Mouse (Mus musculus): Measurements from ENCODE around the gene Nosip. TPM values are rescaled to one million over a fixed set of nuclear protein-coding genes. Genes with fewer than 3 reads are reported as not detected.
"Not testable (repeated sequence)": the region's sequence is repeated elsewhere in the genome, so short reads cannot be mapped to it uniquely, and the experiment has no call there.

The Nosip gene
- polyA plus RNA-seq (2016; fragmentation: Nextera tagmentation; extraction: Ambion mirVana): 56.5 and 63.0 TPM in 2 replicates

DNA sequence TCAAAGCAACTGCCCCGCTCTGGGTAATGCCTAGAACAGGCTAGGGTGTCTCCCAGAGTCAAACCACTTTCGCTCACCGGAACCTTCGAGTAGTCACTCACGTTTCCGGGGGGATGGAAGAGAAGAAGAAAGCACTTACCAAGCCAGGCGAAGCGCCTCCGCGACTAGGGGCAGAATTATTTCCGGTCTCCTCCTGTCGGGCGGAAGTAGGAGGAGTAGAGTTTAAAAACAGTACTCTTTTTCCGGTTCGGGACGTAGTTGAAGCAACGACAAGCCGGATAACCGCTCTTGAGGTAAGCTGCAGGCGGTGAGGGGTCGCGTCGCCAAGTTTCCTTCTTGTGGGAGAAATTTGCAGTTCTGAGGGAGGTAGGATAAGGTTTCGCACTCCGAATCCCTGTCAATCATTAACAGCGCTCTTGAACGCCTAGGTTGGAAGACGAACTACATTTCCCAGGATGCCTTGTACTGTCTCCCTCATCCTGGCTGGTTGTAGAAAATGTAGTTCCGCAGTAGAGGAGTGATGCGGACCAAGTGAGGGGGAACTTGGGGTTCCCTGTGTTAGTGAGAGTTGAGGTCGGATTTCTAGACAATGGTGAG lies at the start of gene Nosip, which contains the start of gene Prrg2:
Nosip (plus strand) TSS at position 191 of the 597 bp plus-strand sequence.
Prrg2 (minus strand) TSS at position 439 of the 597 bp plus-strand sequence.
- Histone ChIP-seq H3K4me1 (peaks cover 30% of the 10 kb centered on the region), H3K9ac (peak within 1 kb of the TSS; percentile 54), H3K4me2 (replicated peaks) (peak within 1 kb of the TSS; percentile 72), H3K9me3 (no peaks in the 10 kb centered on the region), H3K27me3 (replicated peaks) (no peaks in the 10 kb centered on the region), H3K4me3 (peak within 1 kb of the TSS; percentile 53), H3K36me3 (no peaks in the 10 kb centered on the region), H3K27ac (peak within 1 kb of the TSS; percentile 44; the same call in 1 of the 2 replicates)
- peak; percentile 91 for ATAC-seq (ENCODE audit: low FRiP score, low read depth)
- under 1% methylated on average over 31 of the region's 31 CpGs for WGBS

DNA sequence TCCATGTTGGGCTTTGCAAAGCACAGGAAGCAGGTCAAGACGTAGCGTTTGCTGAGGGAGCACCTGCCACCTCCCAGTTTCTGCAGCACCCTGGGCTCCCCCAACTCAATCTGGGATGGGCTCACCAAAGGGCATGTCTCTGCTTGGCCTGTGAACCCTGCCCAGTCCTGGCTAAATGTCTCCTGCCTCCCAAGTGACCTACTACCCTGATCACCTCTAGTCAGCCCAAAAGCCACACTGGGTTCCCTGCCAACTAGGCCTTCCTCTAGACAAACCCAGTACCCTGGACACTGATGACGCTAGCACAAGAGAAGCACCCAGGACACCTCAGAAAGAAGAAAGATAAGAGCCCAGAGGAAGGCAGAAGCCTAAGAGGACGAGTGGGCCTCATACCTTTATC lies 49.4 kb upstream of the Nosip start:
- Histone ChIP-seq H3K27ac (no peak overlapping the region), H3K9ac (no peak overlapping the region), H3K4me3 (no peak overlapping the region), H3K27me3 (replicated peaks) (no peaks in the 10 kb centered on the region), H3K9me3 (no peaks in the 10 kb centered on the region), H3K4me2 (replicated peaks) (no peak overlapping the region), H3K36me3 (peaks cover 55% of the 10 kb centered on the region), H3K4me1 (peaks cover 19% of the 10 kb centered on the region)
- ATAC-seq (ENCODE audit: low FRiP score, low read depth): no peak
- 88% methylated on average over 4 of the region's 4 CpGs for WGBS

- no peaks in the 10 kb centered on the region for H3K9me3 ChIP-seq
- H3K4me2 ChIP-seq (replicated peaks): no peak overlapping the region
- no peak for ATAC-seq (ENCODE audit: low FRiP score, low read depth)
- H3K27me3 ChIP-seq (replicated peaks): no peaks in the 10 kb centered on the region
- no peak overlapping the region for H3K27ac ChIP-seq
- H3K9ac ChIP-seq: no peak overlapping the region
- WGBS: 96% methylated on average over 16 of the region's 16 CpGs
- no peak overlapping the region for H3K4me3 ChIP-seq
- H3K36me3 ChIP-seq: peaks cover 48% of the 10 kb centered on the region
- H3K4me1 ChIP-seq: peaks cover 26% of the 10 kb centered on the region
These were observed 48.7 kb upstream of the Nosip start for GRCm38 (mm10) chr7:45013366-45014095.

DNA sequence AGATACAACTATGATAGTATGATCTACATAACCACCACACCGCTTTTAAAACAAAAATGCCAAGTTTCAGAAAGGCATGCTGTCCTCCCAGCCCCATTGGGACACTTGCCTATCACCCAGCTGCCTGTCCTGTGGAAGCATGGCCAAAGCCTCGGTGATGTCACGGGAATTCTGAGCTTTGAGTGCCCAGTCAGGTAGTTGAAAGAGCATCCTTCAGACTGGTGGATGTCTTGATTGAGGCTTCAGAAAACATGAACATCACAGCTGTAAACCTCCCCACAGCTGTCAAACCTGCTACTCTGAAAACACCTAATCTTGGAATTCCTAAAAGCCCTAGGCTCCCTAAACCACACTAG lies 48.2 kb upstream of the Nosip start:
- Histone ChIP-seq H3K36me3 (peaks cover 42% of the 10 kb centered on the region), H3K4me1 (peaks cover 26% of the 10 kb centered on the region), H3K9me3 (no peaks in the 10 kb centered on the region), H3K27ac (no peak overlapping the region), H3K4me2 (replicated peaks) (peak overlapping the region; percentile 90; the same call in 1 of the 2 replicates), H3K9ac (no peak overlapping the region), H3K27me3 (replicated peaks) (no peaks in the 10 kb centered on the region), H3K4me3 (no peak overlapping the region)
- ATAC-seq (ENCODE audit: low FRiP score, low read depth): no peak
- WGBS: 94% methylated on average over 3 of the region's 3 CpGs

DNA sequence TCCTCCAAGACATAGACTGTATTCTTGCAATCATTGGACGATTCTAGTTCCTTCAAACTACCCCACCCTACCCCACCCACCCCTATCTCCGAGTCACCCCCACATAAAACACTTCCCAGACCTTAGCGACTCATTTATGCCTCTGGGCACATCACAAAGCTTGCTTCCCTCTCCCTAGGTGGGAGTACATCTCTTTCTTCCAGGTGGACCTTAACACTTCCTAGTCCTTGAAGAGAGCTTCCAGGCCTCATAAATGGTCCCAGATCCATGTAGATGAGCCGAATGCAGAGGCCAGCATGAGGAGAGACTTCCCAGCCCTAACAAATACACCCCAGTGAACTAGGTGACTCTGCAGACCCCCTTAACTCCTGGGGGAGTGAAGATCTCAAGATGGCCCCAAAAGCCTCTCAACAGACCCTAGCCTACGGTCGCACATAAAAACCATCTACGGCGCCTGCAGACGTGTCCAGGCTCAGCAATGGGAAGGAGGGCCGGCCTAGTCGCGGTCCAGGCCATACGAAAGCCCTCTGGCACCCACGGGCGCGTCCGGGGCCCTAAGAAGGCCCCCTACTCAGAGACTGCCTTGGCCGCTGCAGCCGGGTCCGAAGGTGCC lies 46.8 kb upstream of the Nosip start:
- no peak; the same call in 1 of the 2 replicates for ATAC-seq (ENCODE audit: low FRiP score, low read depth)
- H3K4me1 ChIP-seq: peaks cover 26% of the 10 kb centered on the region
- H3K9ac ChIP-seq: peak overlapping the region; percentile 91
- peak overlapping the region; percentile 37 for H3K27ac ChIP-seq
- no peaks in the 10 kb centered on the region for H3K9me3 ChIP-seq
- H3K27me3 ChIP-seq (replicated peaks): no peaks in the 10 kb centered on the region
- peak overlapping the region; percentile 90 for H3K4me2 ChIP-seq (replicated peaks)
- peak overlapping the region; percentile 95 for H3K4me3 ChIP-seq
- H3K36me3 ChIP-seq: peaks cover 28% of the 10 kb centered on the region
- WGBS: 2% methylated on average over 20 of the region's 20 CpGs

DNA sequence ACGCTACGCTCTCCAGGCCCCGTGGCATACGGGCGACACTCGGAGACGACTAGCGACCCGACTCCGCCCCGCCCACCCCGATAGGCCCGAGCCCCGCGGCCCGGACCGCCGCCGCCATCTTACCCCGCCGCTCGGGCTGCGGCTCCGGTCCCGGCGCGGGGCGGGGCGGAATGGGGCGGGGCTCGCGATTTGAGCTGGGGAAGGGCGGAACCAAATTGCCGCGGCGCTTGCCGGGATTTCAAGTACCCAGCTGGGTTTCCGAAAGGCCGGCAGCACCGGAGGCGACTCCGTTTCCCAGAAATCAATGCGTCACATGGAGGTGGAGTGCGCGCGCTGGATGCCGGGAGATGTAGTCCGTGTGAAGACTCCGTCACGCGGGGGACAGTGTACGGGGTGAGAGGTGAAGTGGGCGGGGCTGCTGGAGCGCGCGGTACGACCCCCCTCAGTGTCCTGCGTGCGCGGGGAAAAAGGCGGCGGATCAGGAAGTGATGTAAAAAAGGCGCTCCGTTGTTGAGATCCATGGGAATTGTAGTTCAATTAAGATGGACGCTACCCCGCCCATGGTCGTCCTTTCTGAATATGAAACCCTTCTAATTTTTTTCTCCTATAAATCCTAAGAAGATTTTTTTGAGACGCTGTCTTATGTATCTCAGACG lies 46.1 kb upstream of the Nosip start, which contains the start of gene Scaf1:
Scaf1 (minus strand) TSS at position 407 of the 656 bp plus-strand sequence.
- peak; percentile 93 for ATAC-seq (ENCODE audit: low FRiP score, low read depth)
- Histone ChIP-seq H3K4me3 (peak within 1 kb of the TSS; percentile 95), H3K36me3 (peaks cover 25% of the 10 kb centered on the region), H3K27me3 (replicated peaks) (no peaks in the 10 kb centered on the region), H3K4me1 (peaks cover 26% of the 10 kb centered on the region), H3K9me3 (no peaks in the 10 kb centered on the region), H3K4me2 (replicated peaks) (peak within 1 kb of the TSS; percentile 90), H3K27ac (peak within 1 kb of the TSS; percentile 70), H3K9ac (peak within 1 kb of the TSS; percentile 91)
- under 1% methylated on average over 69 of the region's 69 CpGs for WGBS

DNA sequence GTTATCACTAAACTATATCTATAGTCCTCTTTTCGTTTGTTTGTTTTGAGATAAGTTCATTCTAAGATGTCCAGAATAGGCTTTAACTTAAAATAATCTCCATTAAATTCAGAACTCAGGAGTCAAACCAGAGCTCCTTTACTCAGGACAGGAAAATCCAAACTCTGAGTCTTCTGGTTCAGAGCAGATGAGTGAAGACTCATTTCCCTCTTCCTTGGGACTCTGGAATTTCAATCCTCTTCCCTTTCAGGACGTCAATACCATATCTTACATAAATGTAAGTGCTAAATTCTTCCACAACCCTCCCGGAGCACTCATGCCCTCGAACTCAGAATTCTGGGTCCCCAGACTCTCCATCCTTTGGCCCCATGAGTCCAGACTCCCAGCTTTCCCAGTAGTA lies 45.5 kb upstream of the Nosip start:
- peak overlapping the region; percentile 53 for H3K9ac ChIP-seq
- no peak for ATAC-seq (ENCODE audit: low FRiP score, low read depth)
- no peaks in the 10 kb centered on the region for H3K27me3 ChIP-seq (replicated peaks)
- H3K4me2 ChIP-seq (replicated peaks): peak overlapping the region; percentile 90
- WGBS: 5% methylated on average over 4 of the region's 4 CpGs
- peak overlapping the region; percentile 95 for H3K4me3 ChIP-seq
- H3K36me3 ChIP-seq: peaks cover 19% of the 10 kb centered on the region
- H3K9me3 ChIP-seq: no peaks in the 10 kb centered on the region
- H3K27ac ChIP-seq: peak overlapping the region; percentile 70
- peaks cover 26% of the 10 kb centered on the region for H3K4me1 ChIP-seq

DNA sequence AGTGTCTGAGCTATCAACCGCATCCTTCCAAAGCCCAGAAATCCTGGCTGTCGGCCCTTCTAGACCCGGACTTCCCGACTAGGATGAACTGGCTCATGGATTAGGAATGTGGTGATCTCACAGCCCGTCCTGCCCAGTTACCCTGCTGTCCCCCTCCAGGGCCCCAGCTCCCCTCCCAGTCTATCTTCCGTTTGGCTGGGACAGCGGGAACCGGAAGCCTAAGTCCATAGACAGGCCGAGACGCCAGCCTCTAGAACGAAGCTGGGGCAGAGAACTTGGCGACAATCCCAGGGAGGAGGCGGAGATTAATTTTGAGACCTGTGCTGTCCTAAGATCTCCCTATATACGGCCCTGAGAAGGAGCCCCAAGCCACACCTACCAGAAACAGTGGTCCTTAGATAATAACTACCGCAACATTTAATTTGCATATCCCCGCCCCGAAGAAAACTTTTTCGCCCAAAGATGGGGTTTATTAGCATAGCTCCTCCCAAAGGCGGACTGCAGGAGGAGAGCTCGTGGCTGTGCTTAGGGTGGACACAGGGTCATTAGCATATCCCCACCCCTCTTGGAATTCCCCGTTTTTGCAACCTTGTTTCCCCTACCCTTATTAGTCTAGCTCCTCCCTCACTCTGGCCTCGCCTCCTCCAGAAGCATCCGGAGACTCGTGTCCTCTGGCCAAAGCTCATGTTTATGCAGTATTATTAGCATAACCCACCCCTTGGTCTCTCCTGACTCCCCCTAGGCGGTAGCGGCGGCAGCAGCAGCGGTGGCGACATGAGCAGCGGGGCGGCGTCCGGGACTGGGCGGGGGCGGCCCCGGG lies 44.8 kb upstream of the Nosip start, which contains the start of gene Rras:
Rras (plus strand) TSS at position 720 of the 820 bp plus-strand sequence.
- ATAC-seq (ENCODE audit: low FRiP score, low read depth): peak; percentile 77

DNA sequence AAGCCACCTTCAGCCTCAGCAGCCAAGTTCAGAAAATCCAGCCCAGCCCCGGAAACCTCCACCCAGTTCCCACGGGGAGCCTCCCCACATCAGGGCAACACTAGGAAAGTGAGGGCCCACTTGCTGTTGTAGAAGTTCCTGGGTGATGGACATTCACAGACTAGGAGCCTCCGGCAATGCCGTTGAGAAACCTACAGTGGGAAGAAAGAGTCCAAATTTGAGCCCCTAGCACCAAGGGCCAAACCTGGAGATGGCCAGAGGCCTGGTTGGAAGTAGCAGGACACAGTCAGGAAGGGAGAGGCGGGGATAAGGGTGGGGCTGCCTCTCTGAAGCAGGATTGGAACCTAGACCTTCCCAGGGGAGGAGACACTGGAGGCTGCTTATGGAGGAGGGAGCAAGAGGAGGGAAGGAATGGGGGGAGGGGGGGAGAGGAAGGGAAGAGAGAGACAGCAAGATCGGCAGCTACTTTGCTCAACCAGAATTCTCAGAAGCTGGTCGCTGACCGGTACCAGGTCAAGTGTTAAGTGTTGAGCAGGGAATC lies 43.1 kb upstream of the Nosip start:
- ATAC-seq (ENCODE audit: low FRiP score, low read depth): no peak
- H3K36me3 ChIP-seq: no peaks in the 10 kb centered on the region
- H3K9me3 ChIP-seq: no peaks in the 10 kb centered on the region
- 44% methylated on average over 8 of the region's 8 CpGs for WGBS
- peak overlapping the region; percentile 90 for H3K4me2 ChIP-seq (replicated peaks)
- no peak overlapping the region for H3K27ac ChIP-seq
- H3K9ac ChIP-seq: no peak overlapping the region
- no peaks in the 10 kb centered on the region for H3K27me3 ChIP-seq (replicated peaks)
- peaks cover 26% of the 10 kb centered on the region for H3K4me1 ChIP-seq
- H3K4me3 ChIP-seq: no peak overlapping the region

More for the DNA sequence above, 44.8 kb upstream of the Nosip start, which contains the start of gene Rras:
- H3K36me3 ChIP-seq: peaks cover 12% of the 10 kb centered on the region
- peak within 1 kb of the TSS; percentile 90 for H3K4me2 ChIP-seq (replicated peaks)
- peak within 1 kb of the TSS; percentile 70 for H3K27ac ChIP-seq
- H3K4me1 ChIP-seq: peaks cover 26% of the 10 kb centered on the region
- no peaks in the 10 kb centered on the region for H3K27me3 ChIP-seq (replicated peaks)
- H3K9ac ChIP-seq: peak within 1 kb of the TSS; percentile 64
- H3K9me3 ChIP-seq: no peaks in the 10 kb centered on the region
- H3K4me3 ChIP-seq: peak within 1 kb of the TSS; percentile 95
- under 1% methylated on average over 36 of the region's 36 CpGs for WGBS

- Histone ChIP-seq H3K4me3 (no peak overlapping the region), H3K4me2 (replicated peaks) (no peak overlapping the region), H3K9me3 (no peaks in the 10 kb centered on the region), H3K27ac (no peak overlapping the region), H3K4me1 (peaks cover 18% of the 10 kb centered on the region), H3K27me3 (replicated peaks) (no peaks in the 10 kb centered on the region), H3K9ac (no peak overlapping the region), H3K36me3 (no peaks in the 10 kb centered on the region)
- ATAC-seq (ENCODE audit: low FRiP score, low read depth): no peak
- 73% methylated on average over 9 of the region's 9 CpGs for WGBS
These were observed 42.0 kb upstream of the Nosip start for GRCm38 (mm10) chr7:45020225-45020624.

DNA sequence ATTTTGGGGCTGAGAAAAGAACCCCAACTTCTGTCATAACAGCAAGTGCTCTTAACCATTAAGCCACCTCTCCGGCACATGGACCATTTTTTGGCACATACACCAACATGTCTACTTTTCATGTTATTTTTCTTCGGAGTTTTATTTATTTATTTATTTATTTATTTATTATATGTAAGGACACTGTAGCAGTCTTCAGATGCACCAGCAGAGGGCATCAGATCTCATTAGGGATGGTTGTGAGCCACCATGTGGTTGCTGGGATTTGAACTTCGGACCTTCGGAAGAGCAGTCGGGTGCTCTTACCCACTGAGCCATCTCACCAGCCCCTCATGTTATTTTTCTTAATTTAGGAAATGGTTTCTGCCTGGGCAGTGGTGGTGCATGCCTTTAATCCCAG lies 38.5 kb upstream of the Nosip start:
- not testable (repeated sequence) for ATAC-seq (ENCODE audit: low FRiP score, low read depth); H3K27ac ChIP-seq; H3K27me3 ChIP-seq (replicated peaks); H3K4me1 ChIP-seq; H3K9me3 ChIP-seq; H3K9ac ChIP-seq; H3K4me2 ChIP-seq (replicated peaks); H3K4me3 ChIP-seq
- peaks cover 22% of the 10 kb centered on the region for H3K36me3 ChIP-seq
- 84% methylated on average over 5 of the region's 5 CpGs for WGBS
